Mouse (Mus musculus) ES-E14 (cell line): ENCODE data around the gene Hectd2.

Source experiments
- CHD2 ChIP-seq: IDR thresholded peaks from 2 replicates; pipeline ENCODE4 v1.6.1; 2014; ENCODE audit warnings: mild to moderate bottlenecking, low read depth, low read length, inconsistent platforms
- HCFC1 ChIP-seq: IDR thresholded peaks from 2 replicates; pipeline ENCODE4 v1.6.1; 2012; ENCODE audit warnings: low read length, inconsistent platforms, borderline replicate concordance; ENCODE audit not compliant: insufficient read depth
- MAFK ChIP-seq: IDR thresholded peaks from 2 replicates; pipeline ENCODE4 v1.6.1; 2014; ENCODE audit warnings: mild to moderate bottlenecking, low read depth, low read length, inconsistent platforms; ENCODE audit not compliant: insufficient read depth
- ZC3H11A ChIP-seq: IDR thresholded peaks from 2 replicates; pipeline ENCODE4 v1.6.1; 2012; ENCODE audit warnings: low read depth, mild to moderate bottlenecking, inconsistent platforms, low read length, borderline replicate concordance
- ZNF384 ChIP-seq: IDR thresholded peaks from 2 replicates; pipeline ENCODE4 v1.6.1; 2012; ENCODE audit warnings: low read depth, low read length, inconsistent platforms

DNA sequence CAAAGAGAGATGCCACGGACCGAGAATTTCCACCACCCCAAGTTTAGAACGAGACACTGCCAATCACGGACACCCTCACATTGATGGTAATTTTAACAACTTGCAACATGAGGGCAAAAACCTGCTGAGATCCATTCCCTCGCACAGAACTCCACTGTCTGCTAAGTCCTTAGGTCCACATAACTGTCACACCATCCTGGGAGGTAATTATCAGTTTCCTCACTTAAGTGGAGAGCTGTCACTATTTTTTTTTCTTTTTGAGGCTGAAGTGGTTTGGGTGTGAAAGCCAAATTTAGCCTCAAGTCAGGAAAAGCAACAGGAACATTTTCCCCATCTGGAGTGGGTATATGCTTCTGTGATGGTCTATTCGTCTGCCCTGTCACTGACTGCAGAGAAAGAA lies 110.0 kb downstream of the Hectd2 start:
- TF ChIP-seq ZNF384, result no peak
- TF ChIP-seq ZC3H11A, result no peak
- TF ChIP-seq CHD2, result no peak
- no peak for TF ChIP-seq HCFC1
- no peak for TF ChIP-seq MAFK
